Mouse (Mus musculus) heart, adult 2 months (tissue): Measurements from ENCODE around the gene Ehbp1l1. TPM values are rescaled to one million over a fixed set of nuclear protein-coding genes. Genes with fewer than 3 reads are reported as not detected.

Source experiments
- DNase-seq, 2 experiments: peaks; one replicate each; pipeline ENCODE4 v3.0.0; 2021
- H3K27ac ChIP-seq: fragments of 200-600 bp; 2 replicates; pipeline ENCODE4 v1.8.1; 2022
- H3K27me3 ChIP-seq: fragments of 200-500 bp; 2 replicates; pipeline ENCODE4 v1.6.1; 2012; ENCODE audit warnings: mild to moderate bottlenecking, low read length, inconsistent platforms, mixed read lengths; ENCODE audit not compliant: control insufficient read depth, insufficient read depth
- H3K36me3 ChIP-seq: fragments of 200-500 bp; 2 replicates; pipeline ENCODE4 v1.6.1; 2012; ENCODE audit warnings: low read length, inconsistent platforms; ENCODE audit not compliant: control insufficient read depth, insufficient read depth
- H3K4me1 ChIP-seq: fragments of 200-500 bp; 2 replicates; pipeline ENCODE4 v1.6.1; 2011; ENCODE audit warnings: low read length; ENCODE audit not compliant: control insufficient read depth, insufficient read depth
- H3K4me3 ChIP-seq: fragments of 200-600 bp; 2 replicates; pipeline ENCODE4 v1.8.1; 2022
- H3K79me2 ChIP-seq: fragments of 200-500 bp; replicated peaks from 2 replicates; pipeline ENCODE4 v1.6.1; 2012; ENCODE audit warnings: mild to moderate bottlenecking, inconsistent platforms, low read length, moderate library complexity, mixed read lengths; ENCODE audit not compliant: control insufficient read depth, insufficient read depth
- H3K9ac ChIP-seq: fragments of 200-500 bp; 2 replicates; pipeline ENCODE4 v1.6.1; 2012; ENCODE audit warnings: low read depth, mild to moderate bottlenecking, control low read depth, inconsistent platforms, low read length, mixed read lengths
- CTCF ChIP-seq: fragments of 200-600 bp; IDR thresholded peaks from 2 replicates; pipeline ENCODE4 v1.8.1; 2022; ENCODE audit warnings: antibody characterized with exemption, mild to moderate bottlenecking, moderate library complexity
- EP300 ChIP-seq: fragments of 200-500 bp; IDR thresholded peaks from 2 replicates; pipeline ENCODE4 v1.6.1; 2011; ENCODE audit warnings: low read depth, low read length, control low read depth; ENCODE audit not compliant: insufficient read depth
- POLR2A ChIP-seq: fragments of 200-500 bp; IDR thresholded peaks from 2 replicates; pipeline ENCODE4 v1.6.1; 2011; ENCODE audit warnings: mild to moderate bottlenecking, low read depth, low read length, control low read depth; ENCODE audit not compliant: insufficient read depth
- WGBS: fragments of 180-500 bp; shearing (Covaris S2); methylation state at CpG from one replicate; pipeline ENCODE4 v1.1.7; 2018; 5-methylcytosine and 5-hydroxymethylcytosine counted together
- intact Hi-C: fragments of 180-260 bp; cut with DNase I; formaldehyde crosslinking; loops from one replicate; pipeline ENCODE4 v1.15.1; 2025
- polyA plus RNA-seq: library from polyadenylated mRNA; depleted of rRNA; stranded (reverse); fragments of >200 nt; gene quantifications from 2 replicates; pipeline ENCODE4 v1.2.3, GENCODE M21; 2012
- total RNA-seq, 2 experiments: library from RNA; stranded (reverse); gene quantifications; 2 replicates each; pipeline ENCODE4 v1.2.3; 2021

Gene Ehbp1l1
- total and polyA plus RNA-seq, 3 experiments = 100 to 137 (median 128) TPM

DNA sequence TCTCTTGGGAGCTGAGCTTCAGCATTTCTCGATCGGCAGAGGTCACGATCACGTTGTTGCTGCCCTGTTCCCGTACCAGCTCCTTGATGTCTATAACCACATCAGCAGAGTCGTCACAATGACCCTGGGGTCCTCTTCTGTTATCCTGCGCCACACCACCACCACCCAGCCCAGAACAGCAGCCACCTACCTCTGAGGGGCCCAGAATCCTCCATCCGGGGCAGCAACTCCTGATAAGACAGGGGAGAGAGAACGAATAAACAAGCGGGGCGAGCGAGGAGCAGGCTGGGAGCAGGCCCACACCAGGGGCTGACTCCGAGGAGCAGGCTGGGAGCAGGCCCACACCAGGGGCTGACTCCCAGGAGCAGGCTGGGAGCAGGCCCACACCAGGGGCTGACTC is 39.7 kb downstream of the Ehbp1l1 start:
- WGBS = 81% methylated on average over 13 of the region's 13 CpGs
- H3K9ac ChIP-seq = no peak overlapping the region
- no peaks in the 10 kb centered on the region for H3K27me3 ChIP-seq
- no peak overlapping the region for H3K4me3 ChIP-seq
- no peaks in the 10 kb centered on the region for H3K36me3 ChIP-seq
- H3K79me2 ChIP-seq = peaks cover 6% of the 10 kb centered on the region
- peaks cover 4% of the 10 kb centered on the region for H3K4me1 ChIP-seq
- intact Hi-C loops = loop anchor here (5.0 to 10.0 kb wide), 3 partner anchors 39 to 302 kb away; partner anchors contain the start of genes Kat5 and Sart1
- no peak for DNase-seq
- no peak overlapping the region for H3K27ac ChIP-seq
- TF ChIP-seq EP300 (no peak), POLR2A (no peak)

DNA sequence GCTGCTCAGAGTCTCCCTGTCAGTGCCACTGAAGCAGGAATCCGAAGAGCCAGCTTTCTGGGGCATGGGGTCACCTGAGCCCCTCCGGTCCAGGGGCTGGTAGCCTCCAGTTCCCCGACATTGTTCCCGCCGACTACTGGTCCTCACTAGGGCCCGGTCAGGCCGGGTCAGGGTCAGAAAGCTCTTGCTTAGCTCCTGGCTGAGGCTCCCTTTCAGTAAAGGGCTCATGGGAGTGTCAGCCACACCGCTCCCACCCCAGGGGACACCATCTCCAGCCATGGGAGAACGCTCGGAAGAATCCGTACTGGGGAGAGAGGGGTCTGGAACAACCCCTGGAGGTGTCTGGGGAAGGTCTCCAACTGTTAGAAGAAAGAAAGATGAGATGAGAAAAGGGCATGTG is 40.3 kb downstream of the Ehbp1l1 start:
- Histone ChIP-seq H3K4me1 (peaks cover 4% of the 10 kb centered on the region; the same call in 1 of the 2 replicates), H3K27ac (no peak overlapping the region), H3K79me2 (peaks cover 6% of the 10 kb centered on the region), H3K9ac (no peak overlapping the region), H3K27me3 (no peaks in the 10 kb centered on the region), H3K36me3 (no peaks in the 10 kb centered on the region), H3K4me3 (no peak overlapping the region)
- 91% methylated on average over 11 of the region's 11 CpGs for WGBS
- TF ChIP-seq CTCF = no peak
- no peak for TF ChIP-seq EP300
- intact Hi-C loops = loop anchor here (5.0 to 10.0 kb wide), 3 partner anchors 39 to 301 kb away; partner anchors contain the start of genes Kat5 and Sart1
- DNase-seq = no peak

DNA sequence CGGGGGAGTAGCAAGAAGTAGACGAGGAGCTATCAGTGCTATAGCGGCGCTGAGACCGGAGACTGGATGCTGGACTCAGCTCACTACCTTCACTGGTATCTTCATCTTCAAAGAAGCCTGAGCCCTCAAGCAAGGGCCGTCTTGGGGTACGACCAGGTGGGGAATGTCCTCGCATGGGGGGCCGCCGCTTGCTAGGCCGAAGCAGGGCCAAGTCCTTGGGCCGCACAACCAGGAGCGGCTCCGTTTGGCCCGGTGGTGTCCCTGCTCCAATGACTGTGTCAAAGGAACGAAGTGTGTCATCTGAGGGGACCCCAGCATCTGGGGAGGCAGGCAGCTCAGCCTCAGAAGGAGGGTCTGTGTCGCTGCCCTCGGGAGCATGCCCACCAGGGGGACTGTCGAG is 40.7 kb downstream of the Ehbp1l1 start:
- no peak overlapping the region for H3K9ac ChIP-seq
- TF ChIP-seq POLR2A (no peak), CTCF (no peak), EP300 (no peak)
- H3K4me3 ChIP-seq = no peak overlapping the region
- H3K4me1 ChIP-seq = peaks cover 4% of the 10 kb centered on the region; the same call in 1 of the 2 replicates
- peaks cover 2% of the 10 kb centered on the region for H3K79me2 ChIP-seq
- DNase-seq = no peak
- 95% methylated on average over 19 of the region's 19 CpGs for WGBS
- no peak overlapping the region for H3K27ac ChIP-seq
- H3K36me3 ChIP-seq = no peaks in the 10 kb centered on the region
- no peaks in the 10 kb centered on the region for H3K27me3 ChIP-seq
- intact Hi-C loops = loop anchor here (5.0 to 10.0 kb wide), 3 partner anchors 38 to 301 kb away; partner anchors contain the start of genes Kat5 and Sart1

DNA sequence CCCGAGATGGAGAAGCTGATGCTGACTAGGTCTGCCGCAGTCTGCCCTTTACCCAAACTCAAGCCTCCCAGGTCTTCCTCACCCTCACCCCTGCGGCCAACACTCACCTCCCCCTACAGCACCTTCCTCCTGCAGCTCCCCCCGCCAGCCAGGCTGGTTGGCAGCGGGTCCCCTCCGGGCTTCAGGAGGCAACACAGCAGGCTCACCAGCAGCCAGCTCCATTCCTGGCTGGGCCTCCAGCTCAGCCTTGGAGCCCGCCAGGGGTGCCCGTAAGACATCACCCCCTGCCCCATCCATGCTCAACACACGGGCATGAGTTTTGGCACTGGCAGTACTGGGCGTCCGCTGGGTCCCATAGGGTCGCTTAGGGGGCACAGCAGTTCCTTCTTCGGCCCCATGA is 41.1 kb downstream of the Ehbp1l1 start:
- TF ChIP-seq POLR2A (no peak), CTCF (no peak), EP300 (no peak)
- Histone ChIP-seq H3K27me3 (no peaks in the 10 kb centered on the region), H3K27ac (no peak overlapping the region), H3K9ac (no peak overlapping the region), H3K79me2 (no peaks in the 10 kb centered on the region), H3K4me3 (no peak overlapping the region), H3K4me1 (peaks cover 4% of the 10 kb centered on the region; the same call in 1 of the 2 replicates), H3K36me3 (no peaks in the 10 kb centered on the region)
- 87% methylated on average over 13 of the region's 13 CpGs for WGBS
- no peak for DNase-seq
- intact Hi-C loops = loop anchor here (5.0 to 10.0 kb wide), 3 partner anchors 38 to 300 kb away; partner anchors contain the start of genes Kat5 and Sart1

DNA sequence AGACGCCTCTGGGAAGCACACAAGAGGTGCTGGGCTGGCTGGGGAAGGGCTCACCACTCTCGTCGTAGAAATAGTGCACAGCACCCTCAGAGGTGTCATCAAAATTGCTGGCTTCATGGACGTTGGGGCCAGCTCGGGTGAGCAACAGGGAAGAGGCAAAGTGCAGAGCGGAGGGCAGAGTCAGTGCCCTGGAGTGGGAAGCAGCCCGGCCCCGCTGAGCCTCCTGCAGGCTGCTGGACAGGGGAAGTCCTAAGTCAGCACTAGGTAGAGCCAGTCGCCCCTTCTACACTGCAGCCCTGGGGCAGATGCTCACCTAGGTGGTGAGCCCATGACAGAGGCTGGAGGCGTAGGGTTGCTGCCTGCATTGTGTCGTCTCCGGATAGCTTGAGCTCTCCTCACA is 41.9 kb downstream of the Ehbp1l1 start:
- Histone ChIP-seq H3K4me1 (peaks cover 4% of the 10 kb centered on the region; the same call in 1 of the 2 replicates), H3K36me3 (no peaks in the 10 kb centered on the region), H3K4me3 (no peak overlapping the region), H3K27ac (no peak overlapping the region), H3K79me2 (no peaks in the 10 kb centered on the region), H3K27me3 (no peaks in the 10 kb centered on the region), H3K9ac (no peak overlapping the region)
- DNase-seq = no peak
- intact Hi-C loops = loop anchor here (10.0 kb wide), 1 partner anchor 299 kb away; the partner anchor contains the start of gene Sart1
- TF ChIP-seq CTCF = no peak
- no peak for TF ChIP-seq POLR2A
- TF ChIP-seq EP300 = no peak
- 95% methylated on average over 12 of the region's 12 CpGs for WGBS

DNA sequence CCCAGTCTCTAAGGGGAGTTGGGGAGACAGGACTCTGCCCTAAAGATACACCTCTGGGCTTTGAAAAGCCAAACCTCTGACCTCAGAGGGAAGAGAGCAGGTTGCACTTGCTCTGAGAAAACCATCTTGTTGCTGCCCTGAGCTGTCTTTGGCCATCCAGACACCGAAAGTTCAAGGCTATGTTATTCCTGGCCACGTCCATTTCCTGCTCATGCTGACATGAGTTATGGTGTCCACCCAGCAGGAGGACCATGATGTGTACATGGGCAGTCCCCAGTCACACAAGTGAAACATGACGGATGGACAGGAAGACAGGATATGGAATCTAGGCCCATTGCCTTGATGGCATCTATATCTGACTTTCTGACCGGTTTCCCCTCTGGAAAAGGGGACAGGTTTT is 45.7 kb downstream of the Ehbp1l1 start:
- DNase-seq = no peak
- no peak overlapping the region for H3K4me3 ChIP-seq
- no peaks in the 10 kb centered on the region for H3K27me3 ChIP-seq
- H3K79me2 ChIP-seq = no peaks in the 10 kb centered on the region
- no peak overlapping the region for H3K9ac ChIP-seq
- H3K36me3 ChIP-seq = no peaks in the 10 kb centered on the region
- no peaks in the 10 kb centered on the region for H3K4me1 ChIP-seq
- intact Hi-C loops = loop anchor here (10.0 kb wide), 1 partner anchor 296 kb away; the partner anchor contains the start of gene Sart1
- WGBS = 50% methylated on average over 4 of the region's 4 CpGs
- TF ChIP-seq POLR2A (no peak), CTCF (no peak), EP300 (no peak)
- H3K27ac ChIP-seq = no peak overlapping the region
